In the genomic region with DNA sequence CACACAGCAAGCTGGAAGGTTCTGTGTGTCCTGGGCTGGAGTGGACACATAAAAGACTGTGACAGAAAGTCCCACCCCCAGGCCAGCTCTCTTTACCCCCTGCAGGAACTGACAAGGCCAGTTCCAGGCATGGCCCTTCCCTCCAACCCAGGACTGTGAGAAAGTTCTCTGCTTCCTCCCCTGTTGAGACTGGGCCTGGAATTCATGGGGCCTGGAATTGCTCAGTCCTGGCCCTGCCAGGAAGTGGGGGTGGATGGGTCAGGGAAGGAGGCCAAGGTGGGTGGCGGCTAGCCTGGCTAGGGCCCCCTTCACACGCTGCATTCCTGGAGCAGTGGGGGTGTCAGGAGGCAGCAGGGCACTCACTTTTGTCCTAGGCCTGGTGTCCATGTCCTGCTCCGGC, we compare ENCODE assay signal across 8 mouse cellular contexts. TPM values are rescaled to one million over a fixed set of nuclear protein-coding genes. Genes with fewer than 3 reads are reported as not detected.
DNase-seq lines count a peak whose midpoint lies in the region; ATAC-seq lines count a peak whose summit lies in the region.

No protein-coding gene starts in this region.

- ATAC-seq in stomach, embryonic 14.5 days (ENCODE audit: insufficient number of reproducible peaks, insufficient read depth, low FRiP score, low read depth) = peak; percentile 35; the same call in 1 of the 2 replicates

- 29% methylated on average over 3 of the region's 3 CpGs for WGBS in stomach, embryonic 14.5 days

- no peaks in the 10 kb centered on the region for H3K9me3 ChIP-seq in stomach, embryonic 14.5 days (ENCODE audit: control insufficient read depth, low read depth, low read length)

- H3K9ac ChIP-seq in stomach, embryonic 14.5 days (replicated peaks; ENCODE audit: low read depth, low read length) = no peak overlapping the region

- H3K4me3 ChIP-seq in stomach, embryonic 14.5 days (ENCODE audit: low read depth, low read length) = no peak overlapping the region

- H3K4me1 ChIP-seq in stomach, embryonic 14.5 days (ENCODE audit: control insufficient read depth, insufficient read depth, low read length) = peaks cover 15% of the 10 kb centered on the region

- H3K27ac ChIP-seq in stomach, embryonic 14.5 days (ENCODE audit: low read length) = peak overlapping the region; percentile 85; the same call in 1 of the 2 replicates

- peaks cover 46% of the 10 kb centered on the region for H3K36me3 ChIP-seq in stomach, embryonic 14.5 days (ENCODE audit: control insufficient read depth, insufficient read depth, low read length)

- DNase-seq in NIH3T3 (ENCODE audit: low read depth) = peak; percentile 83
- DNase-seq in embryo, embryonic 10 days (ENCODE audit: low spot score) = peak; percentile 59
- peak; percentile 73 for DNase-seq in heart, adult 8-10 months (ENCODE audit: low spot score)
- peak; percentile 49 for DNase-seq in kidney, adult 18-20 months
- DNase-seq in lung, adult 18-20 months = peak; percentile 82 to 88
- no peak for DNase-seq in frontal cortex, adult 2 months (ENCODE audit: extremely low spot score in 1 of 2, low spot score in 1 of 2)
- no peak for DNase-seq in frontal cortex, postnatal 36 days (ENCODE audit: low spot score in 2 of 2)

- H3K4me2 ChIP-seq in stomach, embryonic 14.5 days (replicated peaks; ENCODE audit: low read depth, low read length) = no peak overlapping the region

- no peaks in the 10 kb centered on the region for H3K27me3 ChIP-seq in stomach, embryonic 14.5 days (ENCODE audit: control insufficient read depth, insufficient read depth, low read length)

RNA-seq across cellular contexts. Expression of a gene that starts 39.0 kb away (rescaled TPM):
- total RNA-seq in heart, adult 8-10 months (2022) = 10 to 100 TPM; 19.1 to 26.8 (median 22.6) TPM
- 31.9 and 34.7 TPM in 2 replicates for polyA plus RNA-seq in stomach, embryonic 14.5 days (2014; fragmentation: Nextera tagmentation; extraction: Ambion mirVana)
- polyA plus RNA-seq in frontal cortex, adult 2 months (2012; rRNA removed) = 28.3 and 30.0 TPM in 2 replicates

RNA-seq across cellular contexts. Expression of a gene that starts 46.5 kb away (rescaled TPM):
- 10 to 100 TPM; 56.3 to 66.1 (median 58.9) TPM for total RNA-seq in heart, adult 8-10 months (2022)
- 232 and 269 TPM in 2 replicates for polyA plus RNA-seq in stomach, embryonic 14.5 days (2014; fragmentation: Nextera tagmentation; extraction: Ambion mirVana)
- polyA plus RNA-seq in frontal cortex, adult 2 months (2012; rRNA removed) = 374 and 403 TPM in 2 replicates

RNA-seq across cellular contexts. Expression of a gene that starts 46.5 kb away (rescaled TPM):
- total RNA-seq in heart, adult 8-10 months (2022) = 10 to 100 TPM; 13.1 to 21.8 (median 17.5) TPM
- polyA plus RNA-seq in stomach, embryonic 14.5 days (2014; fragmentation: Nextera tagmentation; extraction: Ambion mirVana) = 7.8 and 8.8 TPM in 2 replicates
- polyA plus RNA-seq in frontal cortex, adult 2 months (2012; rRNA removed) = 21.5 and 26.0 TPM in 2 replicates

Comparison
In these comparisons a context has a peak if more than half of its experiments do, and no peak if none do; other contexts are left out.
1. DNase-seq: peak in NIH3T3 (single experiment), embryo, embryonic 10 days (single experiment), heart, adult 8-10 months (single experiment), kidney, adult 18-20 months (single experiment) and lung, adult 18-20 months (2 of 2); none in frontal cortex, adult 2 months (0 of 2) and frontal cortex, postnatal 36 days (0 of 2).